Mouse (Mus musculus) olfactory bulb, adult 2 months (tissue): ENCODE data around the gene Entpd5.

Source experiments
- CTCF ChIP-seq: fragments of 200-500 bp; IDR thresholded peaks from 2 replicates; pipeline ENCODE4 v1.5.1; 2012; ENCODE audit warnings: low read depth, mild to moderate bottlenecking, low read length, moderate library complexity; ENCODE audit not compliant: insufficient read depth
- POLR2A ChIP-seq: fragments of 200-500 bp; IDR thresholded peaks from 2 replicates; pipeline ENCODE4 v1.6.1; 2012; ENCODE audit warnings: mild to moderate bottlenecking, low read depth, low read length, moderate library complexity; ENCODE audit not compliant: insufficient read depth

DNA sequence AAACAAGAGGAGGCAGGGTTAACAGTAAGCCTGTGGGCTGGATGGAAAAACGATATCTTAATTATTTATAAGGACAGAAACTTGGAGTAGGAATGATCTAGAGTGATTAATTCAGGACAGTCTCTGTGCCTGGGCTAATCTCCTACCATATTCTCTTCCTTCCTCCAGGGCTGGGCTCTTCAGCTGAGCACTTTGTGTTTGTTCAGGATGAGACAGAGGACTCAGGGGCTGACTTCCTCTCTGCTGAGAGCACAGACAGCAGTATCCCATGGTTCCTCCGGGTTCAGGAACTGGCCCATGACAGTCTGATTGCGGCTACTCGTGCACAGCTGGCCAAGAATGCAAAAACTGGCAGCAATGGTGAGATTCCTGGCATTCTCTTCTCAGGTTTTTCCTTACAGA lies 81.7 kb downstream of the Entpd5 start:
- TF ChIP-seq CTCF (no peak), POLR2A (no peak)
